Mouse (Mus musculus) cerebellum, adult 2 months (tissue): ENCODE results near the gene Olfr1006.
"Not testable (repeated sequence)": the region's sequence is repeated elsewhere in the genome, so short reads cannot be mapped to it uniquely, and the experiment has no call there.

ENCODE experiments used
- CTCF ChIP-seq: fragments of 200-500 bp; IDR thresholded peaks from 2 replicates; pipeline ENCODE4 v1.5.1; 2011; ENCODE audit warnings: low read depth, mild to moderate bottlenecking, control low read depth, low read length, moderate library complexity, borderline replicate concordance; ENCODE audit not compliant: insufficient read depth
- POLR2A ChIP-seq: fragments of 200-500 bp; IDR thresholded peaks from 2 replicates; pipeline ENCODE4 v1.6.1; 2011; ENCODE audit warnings: low read length, control low read depth, borderline replicate concordance; ENCODE audit not compliant: insufficient read depth

DNA sequence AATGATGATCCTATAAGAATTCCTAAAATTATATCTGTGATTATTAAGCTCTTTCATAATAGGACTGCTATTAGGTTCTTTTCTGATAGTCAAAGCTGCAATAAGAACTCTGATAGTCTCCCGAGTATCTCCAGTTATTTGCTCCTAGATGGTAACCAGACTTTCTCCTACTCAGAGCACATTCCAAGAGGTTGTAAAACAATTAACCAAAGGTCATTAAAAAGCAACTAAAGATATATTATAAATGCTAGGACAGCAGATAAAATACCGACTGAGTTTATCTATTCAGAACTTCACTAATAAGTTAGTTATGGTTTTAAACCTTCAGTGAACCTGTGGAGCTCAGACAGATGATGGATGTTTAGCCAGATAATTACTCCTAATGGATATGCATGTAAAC is 32.1 kb upstream of the Olfr1006 start:
- TF ChIP-seq POLR2A, CTCF: not testable (repeated sequence)
